Mouse (Mus musculus) liver, adult 2 months (tissue): ENCODE data around the gene Ttc3. TPM values are rescaled to one million over a fixed set of nuclear protein-coding genes. Genes with fewer than 3 reads are reported as not detected.

Experiments used
- DNase-seq: peaks from one replicate; pipeline ENCODE4 v3.0.0-alpha.2; 2011; ENCODE audit warnings: low read depth, low spot score; ENCODE audit errors: extremely low read depth
- H3K27ac ChIP-seq: fragments of 200-500 bp; replicated peaks from 2 replicates; pipeline ENCODE4 v1.5.1; 2012; ENCODE audit warnings: low read depth, mild to moderate bottlenecking, control low read depth, inconsistent platforms, low read length; ENCODE audit not compliant: insufficient read depth
- H3K27me3 ChIP-seq: fragments of 200-500 bp; 2 replicates; pipeline ENCODE4 v1.6.1; 2012; ENCODE audit warnings: mild to moderate bottlenecking, moderate library complexity, low read length, inconsistent platforms; ENCODE audit not compliant: control insufficient read depth, insufficient read depth
- H3K36me3 ChIP-seq: fragments of 200-500 bp; 2 replicates; pipeline ENCODE4 v1.6.1; 2012; ENCODE audit warnings: low read length, inconsistent platforms; ENCODE audit not compliant: control insufficient read depth, insufficient read depth
- H3K4me1 ChIP-seq: fragments of 200-500 bp; 2 replicates; pipeline ENCODE4 v1.6.1; 2011; ENCODE audit warnings: low read length; ENCODE audit not compliant: control insufficient read depth, insufficient read depth
- H3K4me3 ChIP-seq: fragments of 200-500 bp; 2 replicates; pipeline ENCODE4 v1.5.1; 2011; ENCODE audit warnings: low read depth, mild to moderate bottlenecking, control low read depth, low read length, moderate library complexity; ENCODE audit not compliant: insufficient read depth
- H3K79me2 ChIP-seq: fragments of 200-500 bp; 2 replicates; pipeline ENCODE4 v1.6.1; 2012; ENCODE audit warnings: inconsistent platforms, mild to moderate bottlenecking, low read length, moderate library complexity; ENCODE audit not compliant: control insufficient read depth, insufficient read depth
- H3K9ac ChIP-seq: fragments of 200-500 bp; 2 replicates; pipeline ENCODE4 v1.6.1; 2012; ENCODE audit warnings: low read depth, mild to moderate bottlenecking, control low read depth, inconsistent platforms, low read length
- CTCF ChIP-seq: fragments of 200-500 bp; IDR thresholded peaks from 2 replicates; pipeline ENCODE4 v1.5.1; 2011; ENCODE audit warnings: low read depth, low read length, control low read depth
- POLR2A ChIP-seq: fragments of 200-500 bp; IDR thresholded peaks from 2 replicates; pipeline ENCODE4 v1.6.1; 2011; ENCODE audit warnings: low read length, control low read depth; ENCODE audit not compliant: insufficient read depth; ENCODE audit errors: extremely low read depth
- WGBS: fragments of 180-500 bp; shearing (Covaris S2); methylation state at CpG from one replicate; pipeline ENCODE4 v1.1.7; 2018; 5-methylcytosine and 5-hydroxymethylcytosine counted together
- polyA plus RNA-seq: library from polyadenylated mRNA; depleted of rRNA; stranded (reverse); fragments of >200 nt; gene quantifications from 2 replicates; pipeline ENCODE4 v1.2.3, GENCODE M21; 2012
- total RNA-seq: library from RNA; depleted of rRNA; stranded (reverse); fragments of >200 nt; gene quantifications from 2 replicates; pipeline ENCODE4 v1.2.3, GENCODE M21; 2014

Ttc3 gene
- total and polyA plus RNA-seq, 2 experiments, result 9.3 to 26.7 TPM

DNA sequence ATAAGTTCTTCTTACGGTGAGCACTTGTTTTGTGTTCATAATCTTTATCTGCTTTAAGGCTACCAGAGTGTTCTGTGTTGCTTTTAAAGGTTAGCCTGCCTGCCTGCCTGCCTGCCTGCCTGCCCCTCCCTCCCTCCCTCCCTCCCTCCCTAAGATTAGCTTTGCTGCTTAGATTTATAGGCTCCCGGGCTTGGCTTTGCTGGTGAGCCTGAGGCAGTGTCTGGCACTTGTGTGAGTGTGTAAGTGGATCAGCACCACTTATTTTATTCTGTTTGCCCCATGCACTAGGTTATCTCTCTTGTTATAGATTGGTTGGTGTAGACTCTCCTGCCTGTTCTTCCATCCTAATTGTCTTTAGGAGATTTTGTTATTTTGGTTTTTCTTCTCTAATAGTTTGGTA lies 31.2 kb downstream of the Ttc3 start:
- H3K27ac ChIP-seq, result no peak overlapping the region
- H3K27me3 ChIP-seq, result no peaks in the 10 kb centered on the region
- no peak overlapping the region for H3K9ac ChIP-seq
- no peak for DNase-seq
- no peak overlapping the region for H3K4me3 ChIP-seq
- TF ChIP-seq POLR2A (no peak), CTCF (no peak)
- H3K4me1 ChIP-seq, result no peaks in the 10 kb centered on the region
- no peaks in the 10 kb centered on the region for H3K36me3 ChIP-seq
- 60% methylated on average over 2 of the region's 2 CpGs for WGBS
- no peaks in the 10 kb centered on the region; the same call in 1 of the 2 replicates for H3K79me2 ChIP-seq

DNA sequence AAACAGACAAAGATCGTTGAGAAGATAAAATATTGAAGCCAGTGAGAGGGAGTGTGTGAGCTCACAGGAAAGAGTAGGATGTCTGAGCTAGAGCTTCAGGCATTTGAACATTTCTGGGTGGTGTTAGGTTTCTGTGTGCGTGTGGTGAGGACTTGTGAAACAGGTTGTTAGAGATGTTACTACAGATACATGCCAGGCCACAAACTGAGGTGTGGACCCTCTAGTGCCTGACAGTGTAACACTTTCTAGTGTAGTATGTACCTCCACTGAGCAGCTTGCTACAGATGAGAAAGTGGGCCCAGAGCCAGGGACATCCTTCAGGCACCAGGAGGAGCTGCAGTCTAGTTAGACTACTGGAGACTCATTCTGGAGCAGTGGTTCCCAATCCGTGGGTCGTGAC lies 31.8 kb downstream of the Ttc3 start:
- 75% methylated on average over 4 of the region's 4 CpGs for WGBS
- TF ChIP-seq CTCF (no peak), POLR2A (no peak)
- no peak overlapping the region for H3K27ac ChIP-seq
- H3K79me2 ChIP-seq, result no peaks in the 10 kb centered on the region; the same call in 1 of the 2 replicates
- no peak overlapping the region for H3K9ac ChIP-seq
- DNase-seq, result no peak
- no peaks in the 10 kb centered on the region for H3K36me3 ChIP-seq
- H3K4me1 ChIP-seq, result no peaks in the 10 kb centered on the region
- H3K4me3 ChIP-seq, result no peak overlapping the region
- H3K27me3 ChIP-seq, result no peaks in the 10 kb centered on the region

DNA sequence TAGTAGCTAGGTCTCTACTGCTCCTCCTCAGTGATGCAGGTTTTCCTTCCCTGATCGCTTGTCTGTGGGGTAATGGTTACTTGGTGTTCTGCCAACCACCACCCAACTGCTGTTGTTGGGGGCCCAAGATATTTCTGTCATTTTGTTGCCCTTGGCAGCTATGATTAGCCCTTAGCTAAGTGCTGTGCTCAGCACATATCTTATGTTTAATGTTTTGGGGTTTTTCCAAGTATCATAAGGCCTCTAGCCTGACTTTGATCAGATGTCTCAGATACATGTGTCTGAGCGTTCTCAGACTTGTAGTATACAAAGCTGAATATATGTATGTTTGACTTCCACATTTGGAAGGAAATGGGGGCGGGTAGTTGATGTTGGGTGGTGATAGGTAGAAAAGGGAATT lies 40.9 kb downstream of the Ttc3 start:
- Histone ChIP-seq H3K4me1 (no peaks in the 10 kb centered on the region; the same call in 1 of the 2 replicates), H3K79me2 (no peaks in the 10 kb centered on the region), H3K4me3 (no peak overlapping the region), H3K36me3 (no peaks in the 10 kb centered on the region), H3K27ac (no peak overlapping the region), H3K27me3 (no peaks in the 10 kb centered on the region), H3K9ac (no peak overlapping the region)
- no peak for DNase-seq
- TF ChIP-seq POLR2A (no peak), CTCF (no peak)
- 83% methylated on average over 3 of the region's 3 CpGs for WGBS

DNA sequence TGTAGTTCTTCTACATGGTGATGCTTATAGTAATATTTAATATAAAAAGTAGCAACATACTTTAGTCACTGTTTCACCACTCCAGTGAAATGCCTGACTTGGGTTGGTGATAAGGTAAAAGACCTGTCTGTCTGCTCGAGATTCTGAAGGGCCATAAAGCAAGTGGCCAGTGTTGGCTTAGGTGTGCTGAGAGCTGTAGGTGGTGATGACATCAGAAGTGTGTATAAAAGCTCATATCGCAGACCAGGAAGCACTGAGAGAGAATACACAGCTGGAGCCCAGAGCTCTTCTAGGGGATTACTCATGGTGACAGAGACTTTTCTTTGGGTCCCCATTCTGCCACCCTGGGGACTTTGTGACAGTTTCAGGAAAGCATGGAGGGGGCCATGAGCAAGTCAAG lies 41.8 kb downstream of the Ttc3 start:
- no peak overlapping the region for H3K4me3 ChIP-seq
- DNase-seq, result no peak
- no peaks in the 10 kb centered on the region for H3K79me2 ChIP-seq
- TF ChIP-seq POLR2A, result no peak
- TF ChIP-seq CTCF, result no peak
- 94% methylated on average over 2 of the region's 2 CpGs for WGBS
- no peaks in the 10 kb centered on the region for H3K36me3 ChIP-seq
- H3K4me1 ChIP-seq, result no peaks in the 10 kb centered on the region; the same call in 1 of the 2 replicates
- no peaks in the 10 kb centered on the region for H3K27me3 ChIP-seq
- H3K27ac ChIP-seq, result no peak overlapping the region
- no peak overlapping the region for H3K9ac ChIP-seq

DNA sequence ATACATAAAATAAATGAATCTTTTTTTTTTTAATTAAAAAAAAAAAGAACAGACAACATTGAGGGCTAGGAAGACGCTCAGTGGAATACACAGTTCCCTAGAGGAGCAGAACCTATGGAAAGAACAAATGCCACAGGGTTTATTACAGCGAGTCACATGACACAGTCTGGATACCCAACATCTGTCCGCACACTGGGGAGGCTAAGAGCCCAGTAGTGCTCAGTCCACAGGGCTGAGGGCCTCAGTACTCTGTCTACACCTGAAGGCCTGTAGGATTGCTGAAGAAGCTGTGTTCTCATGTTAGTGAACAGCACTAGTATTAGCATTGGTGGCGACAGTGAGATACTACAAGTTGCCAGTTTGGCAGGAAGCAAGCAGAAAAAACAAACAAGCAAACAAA lies 42.3 kb downstream of the Ttc3 start:
- WGBS, result 95% methylated on average over 4 of the region's 4 CpGs
- no peaks in the 10 kb centered on the region for H3K36me3 ChIP-seq
- TF ChIP-seq POLR2A (no peak), CTCF (no peak)

DNA sequence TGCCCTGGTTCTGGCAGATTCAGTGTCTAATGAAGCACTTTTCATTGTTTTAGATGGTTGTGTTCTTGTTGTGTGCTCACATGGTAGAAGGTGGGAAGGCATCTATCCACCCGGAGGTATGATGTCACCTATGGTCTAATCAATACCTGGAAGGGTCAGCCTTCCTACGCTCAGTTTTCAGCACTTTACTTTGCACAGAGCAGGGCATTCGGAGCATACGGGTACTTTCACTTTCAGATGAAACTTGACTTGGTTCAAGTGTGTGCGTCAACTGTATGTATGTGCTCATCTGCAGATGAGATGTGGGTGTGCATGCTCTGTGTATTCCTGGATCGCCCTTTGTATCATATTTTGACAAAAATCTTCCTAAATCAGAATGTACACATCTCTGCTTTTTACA lies 43.7 kb downstream of the Ttc3 start:
- 34% methylated on average over 6 of the region's 6 CpGs for WGBS
- H3K36me3 ChIP-seq, result peaks cover 5% of the 10 kb centered on the region; the same call in 1 of the 2 replicates
- no peak for TF ChIP-seq CTCF
- no peak for TF ChIP-seq POLR2A

More for the DNA sequence above, 42.3 kb downstream of the Ttc3 start:
- H3K4me3 ChIP-seq, result no peak overlapping the region
- H3K4me1 ChIP-seq, result no peaks in the 10 kb centered on the region; the same call in 1 of the 2 replicates
- H3K79me2 ChIP-seq, result no peaks in the 10 kb centered on the region
- H3K27ac ChIP-seq, result no peak overlapping the region
- no peak overlapping the region for H3K9ac ChIP-seq
- H3K27me3 ChIP-seq, result no peaks in the 10 kb centered on the region
- no peak for DNase-seq

More for the DNA sequence above, 43.7 kb downstream of the Ttc3 start:
- H3K4me3 ChIP-seq, result peak overlapping the region; percentile 43
- peak; percentile 63 for DNase-seq
- H3K79me2 ChIP-seq, result no peaks in the 10 kb centered on the region
- H3K4me1 ChIP-seq, result no peaks in the 10 kb centered on the region; the same call in 1 of the 2 replicates
- no peaks in the 10 kb centered on the region for H3K27me3 ChIP-seq
- H3K27ac ChIP-seq, result no peak overlapping the region
- peak overlapping the region; percentile 14; the same call in 1 of the 2 replicates for H3K9ac ChIP-seq
